Mouse (Mus musculus) liver, postnatal 0 days (tissue): ENCODE measurements around the gene Gm525. TPM values are rescaled to one million over a fixed set of nuclear protein-coding genes. Genes with fewer than 3 reads are reported as not detected.
A peak's percentile ranks its signal among the peaks of the same experiment; 100 is the strongest.
"Not testable (repeated sequence)": the region's sequence is repeated elsewhere in the genome, so short reads cannot be mapped to it uniquely, and the experiment has no call there.

Experiments used
- ATAC-seq: fragments of 200-750 bp; cut with Nextera tagmentation; 2 replicates; pipeline ENCODE4 v1.8.0; 2017; ENCODE audit warnings: mild to moderate bottlenecking, moderate library complexity
- DNase-seq: peaks from one replicate; pipeline ENCODE4 v3.0.0-alpha.2; 2016
- H3K27ac ChIP-seq: fragments of 300-500 bp; sonication (generic); 2 replicates; pipeline ENCODE4 v1.5.1; 2014; ENCODE audit warnings: antibody characterized with exemption, moderate library complexity, mild to moderate bottlenecking, low read depth
- H3K27me3 ChIP-seq: fragments of 300-500 bp; sonication (generic); 2 replicates; pipeline ENCODE4 v1.6.1; 2014; ENCODE audit warnings: low read length, control low read depth, mixed read lengths; ENCODE audit not compliant: insufficient read depth
- H3K36me3 ChIP-seq: fragments of 300-500 bp; sonication (generic); replicated peaks from 2 replicates; pipeline ENCODE4 v1.6.1; 2014; ENCODE audit warnings: mild to moderate bottlenecking, control low read depth, low read length, moderate library complexity, mixed read lengths; ENCODE audit not compliant: insufficient read depth
- H3K4me1 ChIP-seq: fragments of 300-500 bp; sonication (generic); 2 replicates; pipeline ENCODE4 v1.6.1; 2014; ENCODE audit warnings: antibody characterized with exemption, mild to moderate bottlenecking, control low read depth; ENCODE audit not compliant: insufficient read depth
- H3K4me2 ChIP-seq: fragments of 300-500 bp; sonication (generic); 2 replicates; pipeline ENCODE4 v1.6.1; 2014; ENCODE audit warnings: low read depth, mild to moderate bottlenecking, low read length, moderate library complexity, mixed read lengths
- H3K4me3 ChIP-seq: fragments of 300-500 bp; sonication (generic); 2 replicates; pipeline ENCODE4 v1.5.1; 2014; ENCODE audit warnings: low read depth, low read length
- H3K9ac ChIP-seq: fragments of 300-500 bp; sonication (generic); replicated peaks from 2 replicates; pipeline ENCODE4 v1.6.1; 2014; ENCODE audit warnings: mild to moderate bottlenecking, moderate library complexity
- H3K9me3 ChIP-seq: fragments of 300-500 bp; sonication (generic); 2 replicates; pipeline ENCODE4 v1.6.1; 2016; ENCODE audit warnings: mild to moderate bottlenecking, control low read depth, low read length, mixed read lengths
- CTCF ChIP-seq: sonication (generic); IDR thresholded peaks from 2 replicates; pipeline ENCODE4 v1.5.1; 2016; ENCODE audit warnings: antibody characterized with exemption, low read depth
- EP300 ChIP-seq: IDR thresholded peaks from 2 replicates; pipeline ENCODE4 v1.6.1; 2016; ENCODE audit warnings: antibody characterized with exemption, low read depth, mild to moderate bottlenecking
- WGBS: fragments of 180-500 bp; shearing (Covaris S2); extraction: QIAGEN DNeasy Blood & Tissue Kit; methylation state at CpG from one replicate; pipeline ENCODE4 v1.1.7; 2014; ENCODE audit not compliant: insufficient replicate concordance; 5-methylcytosine and 5-hydroxymethylcytosine counted together
- polyA plus RNA-seq: library from polyadenylated mRNA; unstranded; fragments of >200 nt; fragmentation: Nextera tagmentation; extraction: Ambion mirVana; gene quantifications from 2 replicates; pipeline ENCODE4 v1.2.1, GENCODE M21; 2015

Gene Gm525
- polyA plus RNA-seq, 1 experiment from 2014 or later: 0.39 TPM

DNA sequence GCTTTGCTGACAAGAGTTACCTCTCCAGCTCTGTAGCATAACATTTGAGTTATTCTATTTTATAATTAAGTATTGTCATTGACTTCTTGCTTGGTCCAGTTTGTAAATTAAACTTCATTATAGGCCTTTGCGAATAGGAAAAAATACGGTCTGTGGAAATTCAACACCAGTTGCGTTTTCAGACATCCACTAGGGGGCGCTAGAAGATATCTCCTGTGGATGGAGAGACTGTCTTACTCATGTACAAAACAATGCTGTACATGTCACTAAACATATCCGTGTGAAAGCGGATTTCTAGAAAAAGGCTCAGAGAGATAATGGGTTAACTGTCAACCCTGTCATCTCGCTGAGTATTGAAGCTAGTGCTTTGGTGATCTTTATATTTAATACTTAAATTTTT lies 11.0 kb downstream of the Gm525 start:
- 25% methylated on average over 7 of the region's 7 CpGs for WGBS
- H3K9ac ChIP-seq: no peak overlapping the region
- TF ChIP-seq EP300 (no peak), CTCF (peak; percentile 84)
- H3K4me2 ChIP-seq: no peak overlapping the region
- no peaks in the 10 kb centered on the region for H3K4me1 ChIP-seq
- ATAC-seq: no peak
- peak; percentile 38 for DNase-seq
- no peak overlapping the region for H3K27ac ChIP-seq
- no peak overlapping the region for H3K4me3 ChIP-seq
- no peaks in the 10 kb centered on the region for H3K27me3 ChIP-seq
- no peaks in the 10 kb centered on the region for H3K9me3 ChIP-seq
- no peaks in the 10 kb centered on the region for H3K36me3 ChIP-seq

DNA sequence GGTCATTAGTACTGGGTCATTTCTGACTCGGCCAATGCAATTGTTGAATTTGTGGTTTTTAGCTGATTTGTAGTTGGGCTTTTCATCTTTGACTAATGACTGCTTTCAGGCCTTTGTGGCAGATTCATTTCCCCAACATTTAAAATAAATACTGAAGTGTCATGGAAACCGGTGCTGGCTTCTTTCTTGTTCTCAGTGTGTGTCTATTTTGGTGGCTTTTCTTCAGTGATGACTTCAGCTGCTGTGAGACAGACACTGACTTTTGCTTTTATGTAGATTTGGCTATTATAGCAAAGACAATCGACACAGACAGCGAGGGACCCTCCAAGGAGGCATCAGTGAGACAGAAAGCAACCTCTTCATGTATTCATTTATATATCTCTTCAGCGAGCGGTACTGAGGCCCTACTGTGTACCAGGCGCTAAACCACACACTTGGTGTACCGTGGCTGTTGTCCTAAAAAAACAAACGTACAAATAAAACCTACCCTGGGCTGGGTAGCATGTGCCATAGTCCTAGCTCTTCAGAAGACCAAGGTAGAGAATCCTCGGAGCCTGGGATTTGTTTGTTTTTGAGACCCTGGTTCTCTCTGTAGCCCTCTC lies 12.7 kb downstream of the Gm525 start:
- Histone ChIP-seq H3K4me3 (no peak overlapping the region), H3K9me3 (no peaks in the 10 kb centered on the region), H3K4me2 (no peak overlapping the region), H3K36me3 (no peaks in the 10 kb centered on the region), H3K27me3 (no peaks in the 10 kb centered on the region), H3K9ac (no peak overlapping the region), H3K4me1 (no peaks in the 10 kb centered on the region), H3K27ac (no peak overlapping the region)
- no peak for DNase-seq
- ATAC-seq: no peak
- TF ChIP-seq CTCF: no peak
- no peak for TF ChIP-seq EP300
- WGBS: 65% methylated on average over 10 of the region's 10 CpGs

DNA sequence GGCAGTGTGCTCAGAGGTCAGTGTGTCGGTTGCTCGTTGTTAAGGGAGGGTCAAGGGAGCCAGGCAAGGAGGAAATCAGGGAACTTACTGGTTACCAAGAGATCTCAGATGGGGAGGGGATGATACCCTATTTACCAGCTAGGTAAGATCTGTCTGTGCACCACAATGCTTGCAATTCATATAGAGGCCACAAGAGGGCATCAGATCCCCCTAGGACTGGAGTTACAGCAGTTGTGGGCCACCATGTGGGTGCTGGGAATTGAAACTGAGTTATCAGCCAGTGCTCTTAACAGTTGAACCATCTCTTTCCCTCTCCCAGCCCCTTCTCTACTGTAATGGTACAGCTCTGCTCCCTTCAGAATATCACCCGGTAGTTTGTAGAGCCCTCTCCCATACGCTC lies 15.1 kb downstream of the Gm525 start:
- H3K9me3 ChIP-seq: no peaks in the 10 kb centered on the region

DNA sequence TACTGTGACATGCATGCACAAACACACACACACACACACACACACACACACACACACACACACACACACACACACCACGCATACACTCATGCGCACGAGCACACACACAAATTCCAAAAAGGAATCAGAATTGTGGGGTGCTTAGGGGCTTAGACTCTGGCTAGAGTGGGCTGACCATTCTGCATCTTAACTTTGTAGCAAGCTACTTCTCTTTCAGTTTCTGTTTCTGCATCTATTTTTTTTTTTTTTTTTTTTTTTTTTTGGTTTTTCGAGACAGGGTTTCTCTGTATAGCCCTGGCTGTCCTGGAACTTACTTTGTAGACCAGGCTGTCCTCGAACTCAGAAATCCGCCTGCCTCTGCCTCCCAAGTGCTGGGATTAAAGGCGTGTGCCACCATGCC lies 16.7 kb downstream of the Gm525 start:
- WGBS: 75% methylated on average over 7 of the region's 7 CpGs
- not testable (repeated sequence) for H3K9me3 ChIP-seq, H3K4me1 ChIP-seq, H3K4me2 ChIP-seq, ATAC-seq, DNase-seq, H3K27me3 ChIP-seq, H3K36me3 ChIP-seq, H3K4me3 ChIP-seq, H3K27ac ChIP-seq, H3K9ac ChIP-seq

More for the DNA sequence above, 15.1 kb downstream of the Gm525 start:
- Histone ChIP-seq H3K27me3 (no peaks in the 10 kb centered on the region), H3K4me3 (no peak overlapping the region), H3K9ac (no peak overlapping the region), H3K27ac (no peak overlapping the region), H3K4me2 (no peak overlapping the region), H3K36me3 (no peaks in the 10 kb centered on the region), H3K4me1 (no peaks in the 10 kb centered on the region; the same call in 1 of the 2 replicates)
- no peak for ATAC-seq
- TF ChIP-seq EP300 (no peak), CTCF (peak; percentile 59)
- WGBS: 87% methylated on average over 4 of the region's 4 CpGs
- no peak for DNase-seq

DNA sequence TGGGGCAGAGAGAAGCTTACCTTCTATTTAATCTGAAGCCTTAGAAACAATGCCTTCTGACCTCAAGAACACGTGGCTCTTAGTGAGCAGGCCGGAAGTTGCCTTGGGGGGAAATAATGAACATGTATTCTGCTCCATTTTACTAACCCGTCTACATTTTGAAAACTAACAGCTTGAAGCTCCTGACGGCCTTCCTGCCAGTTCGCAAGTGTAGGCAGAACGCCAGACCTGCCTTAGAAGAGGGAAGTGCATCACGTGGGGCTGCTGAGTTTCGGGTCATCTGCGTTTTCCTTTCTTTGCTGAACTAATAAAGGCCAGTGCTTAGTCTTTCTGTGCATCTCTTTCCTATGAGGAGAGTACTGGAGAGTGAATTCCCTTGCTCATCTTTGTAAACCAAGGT lies 19.1 kb downstream of the Gm525 start:
- H3K9ac ChIP-seq: no peak overlapping the region
- H3K4me2 ChIP-seq: no peak overlapping the region
- DNase-seq (peak; percentile 41), ATAC-seq (peak; percentile 33; the same call in 1 of the 2 replicates)
- no peak overlapping the region for H3K4me3 ChIP-seq
- no peaks in the 10 kb centered on the region for H3K9me3 ChIP-seq
- WGBS: 24% methylated on average over 9 of the region's 9 CpGs
- TF ChIP-seq EP300 (no peak), CTCF (no peak)
- H3K36me3 ChIP-seq: no peaks in the 10 kb centered on the region
- H3K27me3 ChIP-seq: no peaks in the 10 kb centered on the region
- H3K4me1 ChIP-seq: no peaks in the 10 kb centered on the region; the same call in 1 of the 2 replicates
- peak overlapping the region; percentile 66 for H3K27ac ChIP-seq

DNA sequence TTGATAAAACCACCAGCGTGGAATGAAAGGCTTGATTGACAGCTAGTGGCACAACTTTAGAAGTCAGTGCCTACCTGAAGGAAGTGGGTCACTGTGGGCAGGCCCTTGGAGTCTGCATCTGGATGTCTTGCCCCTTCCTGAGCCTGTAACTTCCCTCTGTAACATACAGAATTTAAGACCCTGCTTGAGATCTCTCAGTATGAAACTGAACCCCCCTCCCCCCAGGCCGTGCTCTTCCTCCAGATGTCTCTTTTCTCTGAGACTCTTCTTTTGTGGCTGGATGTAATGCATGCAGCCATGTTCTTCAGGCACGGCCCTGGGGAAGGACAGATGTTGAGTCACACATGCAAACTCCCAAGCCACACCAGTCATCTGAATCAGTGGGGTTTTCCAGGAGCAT lies 21.7 kb downstream of the Gm525 start:
- no peaks in the 10 kb centered on the region for H3K36me3 ChIP-seq
- ATAC-seq (no peak), DNase-seq (no peak)
- H3K27ac ChIP-seq: no peak overlapping the region
- no peaks in the 10 kb centered on the region for H3K9me3 ChIP-seq
- no peaks in the 10 kb centered on the region for H3K27me3 ChIP-seq
- no peak overlapping the region for H3K9ac ChIP-seq
- no peak for TF ChIP-seq CTCF
- no peak for TF ChIP-seq EP300
- 58% methylated on average over 3 of the region's 3 CpGs for whole genome bisulfite sequencing
- H3K4me3 ChIP-seq: no peak overlapping the region
- no peaks in the 10 kb centered on the region; the same call in 1 of the 2 replicates for H3K4me1 ChIP-seq
- H3K4me2 ChIP-seq: no peak overlapping the region

DNA sequence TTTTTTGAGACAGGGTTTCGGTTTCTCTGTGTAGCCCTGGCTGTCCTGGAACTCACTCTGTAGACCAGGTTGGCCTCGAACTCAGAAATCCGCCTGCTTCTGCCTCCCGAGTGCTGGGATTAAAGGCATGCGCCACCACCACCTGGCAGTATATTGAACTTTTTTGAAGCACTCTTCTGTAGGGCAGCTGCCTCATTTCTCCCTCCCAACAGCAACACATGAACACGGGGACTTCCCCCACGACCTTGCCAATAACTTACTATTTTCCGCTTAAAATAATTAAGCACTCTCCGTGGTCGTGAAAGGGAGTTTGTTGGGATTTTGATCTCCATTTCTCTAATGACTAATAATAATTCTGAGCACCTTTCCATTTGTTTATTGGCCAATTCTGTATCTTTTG lies 23.7 kb downstream of the Gm525 start:
- H3K9me3 ChIP-seq, H3K27ac ChIP-seq, H3K36me3 ChIP-seq, ATAC-seq, H3K27me3 ChIP-seq, DNase-seq, H3K4me3 ChIP-seq, H3K9ac ChIP-seq, H3K4me1 ChIP-seq, H3K4me2 ChIP-seq: not testable (repeated sequence)
- 84% methylated on average over 10 of the region's 10 CpGs for WGBS
